ENCODE assay signal across 16 mouse cellular contexts in genomic region chr13:94005880-94006279, GRCm38 (mm10). TPM values are rescaled to one million over a fixed set of nuclear protein-coding genes. Genes with fewer than 3 reads are reported as not detected.
"Had no signal": no experiment of that assay in that cellular context is flagged by ENCODE, and none has a peak within 500 bp of the region (broad histone marks: within the 10 kb centered on the region; RNA-seq: fewer than 3 reads in every experiment).

No protein-coding gene starts in this region.

- H3K9me3 ChIP-seq: midbrain, embryonic 10.5 days; midbrain, embryonic 12.5 days; neural tube, embryonic 12.5 days had no signal

- H3K27ac ChIP-seq: midbrain, embryonic 10.5 days; midbrain, embryonic 12.5 days; neural tube, embryonic 12.5 days had no signal

- ATAC-seq: midbrain, embryonic 16.5 days had no signal

- H3K9ac ChIP-seq: lung, embryonic 14.5 days; midbrain, embryonic 12.5 days; neural tube, embryonic 12.5 days had no signal

- H3K36me3 ChIP-seq: midbrain, embryonic 10.5 days; midbrain, embryonic 12.5 days; neural tube, embryonic 12.5 days had no signal

- H3K4me1 ChIP-seq: midbrain, embryonic 12.5 days; neural tube, embryonic 12.5 days had no signal

- H3K4me3 ChIP-seq: midbrain, embryonic 10.5 days; midbrain, embryonic 12.5 days; neural tube, embryonic 12.5 days had no signal

- DNase-seq: lung, adult 18-20 months; lung, embryonic 14.5 days; lung, postnatal 10 days; lung, postnatal 4 days; midbrain, embryonic 14.5 days; right cerebral cortex, postnatal 25 days; right cerebral cortex, postnatal 4 days; spleen, adult 18-20 months; thymus, adult 18-20 months; thymus, postnatal 14 days; thymus, postnatal 36 days had no signal

- H3K4me2 ChIP-seq: lung, embryonic 14.5 days; midbrain, embryonic 12.5 days; neural tube, embryonic 12.5 days had no signal

- H3K27me3 ChIP-seq: midbrain, embryonic 12.5 days; neural tube, embryonic 12.5 days had no signal

RNA-seq across cellular contexts. Expression of gene Lhfpl2, which starts 51.7 kb away (rescaled TPM):
- total RNA-seq: monocyte, adult 5-6 weeks had no signal
